Mouse (Mus musculus) liver, postnatal 0 days (tissue): ENCODE measurements around the gene Cers4. TPM values are rescaled to one million over a fixed set of nuclear protein-coding genes. Genes with fewer than 3 reads are reported as not detected.

Source experiments
- ATAC-seq: fragments of 200-750 bp; cut with Nextera tagmentation; 2 replicates; pipeline ENCODE4 v1.8.0; 2017; ENCODE audit warnings: mild to moderate bottlenecking, moderate library complexity
- DNase-seq: peaks from one replicate; pipeline ENCODE4 v3.0.0-alpha.2; 2016
- H3K27ac ChIP-seq: fragments of 300-500 bp; sonication (generic); 2 replicates; pipeline ENCODE4 v1.5.1; 2014; ENCODE audit warnings: antibody characterized with exemption, moderate library complexity, mild to moderate bottlenecking, low read depth
- H3K27me3 ChIP-seq: fragments of 300-500 bp; sonication (generic); 2 replicates; pipeline ENCODE4 v1.6.1; 2014; ENCODE audit warnings: low read length, control low read depth, mixed read lengths; ENCODE audit not compliant: insufficient read depth
- H3K36me3 ChIP-seq: fragments of 300-500 bp; sonication (generic); replicated peaks from 2 replicates; pipeline ENCODE4 v1.6.1; 2014; ENCODE audit warnings: mild to moderate bottlenecking, control low read depth, low read length, moderate library complexity, mixed read lengths; ENCODE audit not compliant: insufficient read depth
- H3K4me1 ChIP-seq: fragments of 300-500 bp; sonication (generic); 2 replicates; pipeline ENCODE4 v1.6.1; 2014; ENCODE audit warnings: antibody characterized with exemption, mild to moderate bottlenecking, control low read depth; ENCODE audit not compliant: insufficient read depth
- H3K4me2 ChIP-seq: fragments of 300-500 bp; sonication (generic); 2 replicates; pipeline ENCODE4 v1.6.1; 2014; ENCODE audit warnings: low read depth, mild to moderate bottlenecking, low read length, moderate library complexity, mixed read lengths
- H3K4me3 ChIP-seq: fragments of 300-500 bp; sonication (generic); 2 replicates; pipeline ENCODE4 v1.5.1; 2014; ENCODE audit warnings: low read depth, low read length
- H3K9ac ChIP-seq: fragments of 300-500 bp; sonication (generic); replicated peaks from 2 replicates; pipeline ENCODE4 v1.6.1; 2014; ENCODE audit warnings: mild to moderate bottlenecking, moderate library complexity
- H3K9me3 ChIP-seq: fragments of 300-500 bp; sonication (generic); 2 replicates; pipeline ENCODE4 v1.6.1; 2016; ENCODE audit warnings: mild to moderate bottlenecking, control low read depth, low read length, mixed read lengths
- CTCF ChIP-seq: sonication (generic); IDR thresholded peaks from 2 replicates; pipeline ENCODE4 v1.5.1; 2016; ENCODE audit warnings: antibody characterized with exemption, low read depth
- EP300 ChIP-seq: IDR thresholded peaks from 2 replicates; pipeline ENCODE4 v1.6.1; 2016; ENCODE audit warnings: antibody characterized with exemption, low read depth, mild to moderate bottlenecking
- WGBS: fragments of 180-500 bp; shearing (Covaris S2); extraction: QIAGEN DNeasy Blood & Tissue Kit; methylation state at CpG from one replicate; pipeline ENCODE4 v1.1.7; 2014; ENCODE audit not compliant: insufficient replicate concordance; 5-methylcytosine and 5-hydroxymethylcytosine counted together
- polyA plus RNA-seq: library from polyadenylated mRNA; unstranded; fragments of >200 nt; fragmentation: Nextera tagmentation; extraction: Ambion mirVana; gene quantifications from 2 replicates; pipeline ENCODE4 v1.2.1, GENCODE M21; 2015

Cers4 gene
- polyA plus RNA-seq, result 3.8 and 3.9 TPM in 2 replicates

GRCm38 (mm10) chr8:4492851-4493685 is at the start of gene Cers4:
TSS of gene Cers4 (plus strand) at chr8:4493026.
- H3K4me2 ChIP-seq, result peak within 1 kb of the TSS; percentile 76
- no peaks in the 10 kb centered on the region for H3K36me3 ChIP-seq
- peak within 1 kb of the TSS; percentile 44; the same call in 1 of the 2 replicates for H3K27ac ChIP-seq
- ATAC-seq (peak; percentile 86), DNase-seq (peak; percentile 75)
- peak within 1 kb of the TSS; percentile 62 for H3K9ac ChIP-seq
- WGBS, result 4% methylated on average over 39 of the region's 39 CpGs
- TF ChIP-seq CTCF (no peak), EP300 (no peak)
- peaks cover 10% of the 10 kb centered on the region; the same call in 1 of the 2 replicates for H3K4me1 ChIP-seq
- H3K9me3 ChIP-seq, result no peaks in the 10 kb centered on the region
- peak within 1 kb of the TSS; percentile 58 for H3K4me3 ChIP-seq
- no peaks in the 10 kb centered on the region for H3K27me3 ChIP-seq

DNA sequence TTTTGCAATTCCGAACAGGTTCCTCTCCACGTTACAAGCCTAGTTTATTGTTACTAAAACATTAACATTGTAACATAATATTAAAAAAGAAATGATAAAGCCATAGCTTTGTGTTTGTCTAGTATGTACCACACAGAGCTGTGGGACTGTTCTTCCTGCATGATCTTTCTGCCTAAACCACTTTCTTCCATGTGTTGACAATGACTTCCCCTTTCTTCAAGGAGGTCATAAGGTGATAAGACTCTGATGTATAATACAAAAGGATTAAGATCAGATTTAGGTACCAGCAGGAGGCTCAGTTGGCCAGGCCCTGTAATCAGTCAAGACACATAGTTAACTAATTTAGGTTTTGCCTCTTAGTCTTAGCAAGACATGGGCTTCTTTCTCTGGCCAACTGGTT is 34.7 kb upstream of the Cers4 start:
- Histone ChIP-seq H3K36me3 (no peaks in the 10 kb centered on the region), H3K4me2 (no peak overlapping the region), H3K27me3 (no peaks in the 10 kb centered on the region), H3K4me1 (no peaks in the 10 kb centered on the region), H3K9me3 (no peaks in the 10 kb centered on the region), H3K27ac (no peak overlapping the region), H3K4me3 (no peak overlapping the region), H3K9ac (no peak overlapping the region)
- DNase-seq (no peak), ATAC-seq (no peak)
- WGBS, result 71% methylated on average over 2 of the region's 2 CpGs
- TF ChIP-seq EP300 (no peak), CTCF (no peak)

- Histone ChIP-seq H3K4me3 (no peak overlapping the region), H3K4me2 (no peak overlapping the region), H3K36me3 (no peaks in the 10 kb centered on the region), H3K9me3 (no peaks in the 10 kb centered on the region), H3K27me3 (no peaks in the 10 kb centered on the region), H3K4me1 (no peaks in the 10 kb centered on the region), H3K9ac (no peak overlapping the region), H3K27ac (no peak overlapping the region)
- WGBS, result 76% methylated on average over 2 of the region's 2 CpGs
- no peak for TF ChIP-seq CTCF
- TF ChIP-seq EP300, result no peak
- ATAC-seq (no peak), DNase-seq (no peak)
Observed at GRCm38 (mm10) chr8:4463061-4463460, 29.8 kb upstream of the Cers4 start.

DNA sequence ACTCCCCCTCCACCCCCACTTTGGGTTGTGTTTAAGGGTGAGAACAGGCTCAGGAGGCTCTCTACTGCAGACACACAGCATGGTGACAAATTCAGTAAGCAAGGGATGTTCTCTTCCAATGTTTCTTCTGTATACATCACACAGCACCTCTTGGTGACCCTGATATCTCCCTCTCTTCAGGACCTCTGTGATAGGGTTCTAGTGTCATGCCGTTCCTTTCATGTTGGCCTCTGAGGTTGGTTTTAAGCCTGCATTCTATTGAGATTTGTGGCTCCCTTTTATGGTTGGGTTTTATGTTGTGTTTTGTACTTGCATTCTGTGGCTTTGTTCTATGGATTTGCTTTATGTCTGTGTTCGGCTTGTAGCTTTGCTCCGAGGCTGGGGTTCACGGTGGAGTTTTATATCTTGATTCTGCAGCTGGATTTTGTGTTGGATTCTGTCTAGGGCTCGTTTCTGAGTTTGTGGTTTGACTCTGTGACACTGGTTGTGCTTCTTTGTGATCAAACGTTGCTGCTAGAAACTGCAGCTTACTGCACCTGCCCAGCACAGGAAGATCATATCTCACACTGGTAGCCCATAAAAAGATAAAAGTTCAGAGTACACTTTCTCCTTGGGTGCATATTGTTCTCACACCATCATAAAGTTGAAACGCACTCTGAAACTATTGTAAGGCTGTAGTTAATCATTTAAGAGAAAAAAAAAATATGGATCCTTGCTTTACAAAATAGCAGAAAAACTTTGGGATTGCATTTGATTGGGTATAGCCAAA is 18.2 kb upstream of the Cers4 start:
- Histone ChIP-seq H3K4me2 (no peak overlapping the region), H3K27ac (no peak overlapping the region)
- no peak for ATAC-seq

GRCm38 (mm10) chr8:4481154-4481553 is 11.7 kb upstream of the Cers4 start:
- ATAC-seq (no peak), DNase-seq (no peak)
- TF ChIP-seq EP300, result no peak
- TF ChIP-seq CTCF, result no peak
- Histone ChIP-seq H3K9ac (no peak overlapping the region), H3K4me2 (no peak overlapping the region), H3K4me1 (no peaks in the 10 kb centered on the region), H3K4me3 (no peak overlapping the region), H3K27me3 (no peaks in the 10 kb centered on the region), H3K36me3 (no peaks in the 10 kb centered on the region), H3K9me3 (no peaks in the 10 kb centered on the region), H3K27ac (no peak overlapping the region)
- 77% methylated on average over 4 of the region's 4 CpGs for WGBS

More for the DNA sequence above, 18.2 kb upstream of the Cers4 start:
- H3K9me3 ChIP-seq, result no peaks in the 10 kb centered on the region
- WGBS, result 61% methylated on average over 7 of the region's 7 CpGs
- H3K9ac ChIP-seq, result no peak overlapping the region
- H3K4me3 ChIP-seq, result no peak overlapping the region
- H3K4me1 ChIP-seq, result no peaks in the 10 kb centered on the region
- no peak for DNase-seq
- no peaks in the 10 kb centered on the region for H3K27me3 ChIP-seq
- no peaks in the 10 kb centered on the region for H3K36me3 ChIP-seq
- TF ChIP-seq EP300, result no peak
- TF ChIP-seq CTCF, result no peak

- Histone ChIP-seq H3K9me3 (no peaks in the 10 kb centered on the region), H3K4me2 (no peak overlapping the region), H3K27ac (no peak overlapping the region), H3K27me3 (no peaks in the 10 kb centered on the region), H3K9ac (no peak overlapping the region), H3K4me3 (no peak overlapping the region), H3K4me1 (no peaks in the 10 kb centered on the region), H3K36me3 (no peaks in the 10 kb centered on the region)
- DNase-seq, result no peak
- TF ChIP-seq EP300, result no peak
- 63% methylated on average over 4 of the region's 4 CpGs for WGBS
- ATAC-seq, result no peak
Observed at GRCm38 (mm10) chr8:4481586-4481985, 11.2 kb upstream of the Cers4 start.
